Mouse (Mus musculus): ENCODE data around the gene Filip1.
"Not testable (repeated sequence)": the region's sequence is repeated elsewhere in the genome, so short reads cannot be mapped to it uniquely, and the experiment has no call there.

Gene Filip1

GRCm38 (mm10) chr9:80012751-80013150, at the start of gene Filip1:
Filip1 (minus strand) TSS chr9:80012851.
- DNase-seq (ENCODE audit: low read depth) = no peak

DNA sequence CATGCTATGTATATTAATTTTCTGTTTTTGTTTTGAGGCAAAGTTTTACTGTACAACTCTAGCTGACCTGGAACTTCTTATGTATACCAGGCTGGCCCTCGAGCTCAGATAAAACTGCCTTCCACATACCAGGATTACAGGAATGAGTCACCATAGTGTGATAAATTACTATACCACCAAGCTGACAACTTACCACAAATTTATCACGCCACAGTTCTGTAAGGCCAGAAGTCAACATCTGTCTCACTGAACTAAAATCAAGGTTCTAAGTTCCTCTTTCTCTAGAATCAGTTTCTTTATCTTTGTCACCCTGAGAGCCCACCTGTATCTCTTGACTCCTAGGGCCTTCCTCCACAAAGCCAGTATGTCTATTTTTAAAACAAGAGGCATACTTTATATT, 45.0 kb upstream of the Filip1 start:
- DNase-seq (ENCODE audit: low read depth) = no peak

GRCm38 (mm10) chr9:80052951-80053350, 40.3 kb upstream of the Filip1 start:
- DNase-seq (ENCODE audit: low read depth) = no peak

DNA sequence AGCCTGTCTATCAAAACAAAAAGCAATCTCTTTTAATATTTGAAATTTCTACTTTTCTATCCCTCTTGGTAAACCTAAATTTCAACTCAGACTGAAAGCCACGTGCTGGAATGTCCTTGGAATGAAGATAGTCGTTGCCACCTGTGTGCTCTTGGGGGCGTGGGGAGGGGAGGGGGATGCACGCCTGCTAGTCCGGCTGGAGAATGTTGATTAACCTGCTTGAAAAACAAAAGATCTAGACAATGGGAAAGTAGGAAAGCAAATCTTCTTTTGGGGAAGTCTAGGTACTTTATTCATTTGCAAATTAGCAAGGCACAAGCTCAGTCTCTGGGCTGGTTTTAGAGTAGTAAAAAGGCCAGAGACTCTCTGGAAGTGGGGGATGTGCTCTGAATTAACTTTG, 36.6 kb upstream of the Filip1 start:
- DNase-seq (ENCODE audit: low read depth) = not testable (repeated sequence)

DNA sequence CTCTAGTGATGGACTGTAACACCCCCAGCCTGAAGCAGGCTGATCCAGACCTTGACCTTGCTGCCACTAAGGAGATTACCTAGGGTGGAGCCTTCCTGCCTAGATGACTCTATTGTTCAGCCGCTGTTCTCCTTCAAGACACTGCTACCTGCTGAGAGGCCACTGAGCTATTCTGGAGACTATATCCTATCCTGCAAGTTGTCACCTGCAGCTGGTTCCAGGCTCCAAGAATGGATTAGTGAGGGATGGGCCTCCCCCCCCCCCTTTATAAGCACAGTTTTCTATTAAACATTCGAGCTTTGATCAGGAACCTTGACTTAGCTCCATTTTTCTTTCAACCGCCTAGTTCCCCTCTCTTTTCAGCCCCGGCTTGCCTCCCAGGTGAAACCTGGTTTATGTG, 31.6 kb upstream of the Filip1 start:
- not testable (repeated sequence) for DNase-seq (ENCODE audit: low read depth)

DNA sequence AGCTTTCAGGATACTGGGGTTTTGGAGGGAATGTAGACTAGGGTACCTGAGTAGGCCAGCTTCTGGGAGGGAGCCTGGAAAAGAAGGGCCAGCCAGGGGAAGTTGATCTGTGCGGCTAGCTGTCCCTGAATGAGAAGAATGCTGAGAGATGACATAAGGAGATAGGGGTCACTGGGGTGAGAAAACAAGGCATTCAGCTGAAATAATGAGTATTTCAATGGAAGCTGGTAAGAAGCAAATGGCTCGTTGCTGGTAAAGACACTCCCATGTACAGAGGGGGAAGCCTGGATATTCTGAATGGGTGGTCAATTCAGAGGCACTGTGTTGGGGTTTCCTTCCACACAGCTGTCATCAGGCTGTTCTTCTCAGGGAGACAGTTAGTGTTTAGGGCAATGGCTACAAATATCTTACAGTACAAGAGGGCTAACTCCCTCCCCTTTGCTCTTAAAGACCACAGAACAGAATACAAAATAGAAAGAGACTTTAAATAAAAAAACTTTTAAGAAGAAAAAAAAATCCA, 26.7 kb upstream of the Filip1 start:
- no peak for DNase-seq (ENCODE audit: low read depth)

- no peak for DNase-seq (ENCODE audit: low read depth)
Observed at GRCm38 (mm10) chr9:80037997-80038383, 25.3 kb upstream of the Filip1 start.

DNA sequence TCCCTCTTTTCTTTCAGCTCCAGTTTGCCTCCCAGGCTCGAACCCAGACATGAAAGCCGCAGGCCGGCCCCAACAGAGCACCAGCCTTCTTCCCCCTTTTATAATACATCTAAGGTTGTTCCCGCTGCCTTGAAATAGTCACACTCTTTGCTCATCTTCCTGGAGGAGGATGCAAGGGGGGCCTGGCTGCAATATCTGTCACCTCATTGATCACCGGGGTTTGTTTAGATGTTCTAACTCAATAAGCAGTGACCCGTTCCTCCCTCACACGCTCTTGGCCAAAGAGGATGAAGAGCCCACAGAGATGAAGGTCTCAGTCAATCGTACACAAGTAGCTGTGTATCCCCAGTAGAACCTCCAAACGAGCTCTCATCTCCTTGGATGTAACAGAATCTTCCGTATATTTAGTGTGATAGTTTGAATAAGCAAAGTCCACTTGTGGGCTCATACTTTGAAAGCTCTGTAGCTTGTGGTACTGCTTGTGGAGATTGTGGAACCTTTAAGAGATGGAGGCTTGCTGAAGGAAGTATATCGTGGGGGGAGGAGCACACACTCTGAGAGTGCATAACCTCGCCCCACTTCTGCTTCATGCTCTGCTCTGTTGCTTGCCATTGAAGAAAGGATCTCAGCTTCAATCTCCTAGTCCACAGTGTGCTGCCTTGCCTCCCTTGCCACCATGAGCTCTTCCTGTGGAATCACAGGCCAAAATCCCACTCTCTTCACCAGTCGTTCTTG, 24.8 kb upstream of the Filip1 start:
- no peak for DNase-seq (ENCODE audit: low read depth)

DNA sequence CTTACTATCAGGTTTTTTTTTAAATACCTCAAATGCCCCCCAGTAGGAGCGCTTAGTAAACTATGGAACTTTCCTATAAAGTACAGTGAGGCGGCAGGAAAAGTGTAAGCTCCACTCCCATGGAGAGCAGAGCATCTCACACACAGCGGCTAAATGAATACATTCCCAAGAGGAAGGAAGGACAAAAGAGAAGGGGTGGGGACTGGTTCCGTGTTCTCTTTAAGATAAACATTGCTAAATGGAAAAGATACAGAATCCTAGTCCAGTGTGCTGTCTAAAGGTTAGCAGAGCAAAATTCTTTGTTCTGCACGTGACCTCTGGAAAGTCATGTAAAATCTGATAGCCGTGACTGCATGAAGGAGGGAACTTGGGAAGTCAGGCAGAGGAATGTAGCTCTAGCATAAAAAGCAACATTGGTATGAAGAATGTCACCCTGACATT, 13.9 kb upstream of the Filip1 start:
- DNase-seq (ENCODE audit: low read depth) = no peak

- DNase-seq (ENCODE audit: low read depth) = peak; percentile 62
Observed at GRCm38 (mm10) chr9:80026017-80026416, 13.4 kb upstream of the Filip1 start.

DNA sequence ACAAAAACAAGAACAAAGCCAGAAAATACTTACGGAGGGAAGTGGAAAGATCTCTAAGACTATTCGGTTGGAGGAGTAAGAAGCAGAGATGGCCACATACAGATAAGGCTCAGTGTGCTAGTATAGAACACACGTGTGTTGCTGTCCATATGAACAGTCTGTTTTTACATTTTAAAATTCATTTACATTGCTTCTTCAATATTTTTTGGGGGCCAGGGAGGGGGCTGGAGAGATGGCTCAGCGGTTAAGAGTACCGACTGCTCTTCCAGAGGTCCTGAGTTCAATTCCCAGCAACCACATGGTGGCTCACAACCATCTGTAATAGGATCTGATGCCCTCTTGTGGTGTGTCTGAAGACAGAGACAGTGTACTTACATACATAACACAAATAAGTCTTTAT, 12.7 kb upstream of the Filip1 start:
- DNase-seq (ENCODE audit: low read depth) = not testable (repeated sequence)

DNA sequence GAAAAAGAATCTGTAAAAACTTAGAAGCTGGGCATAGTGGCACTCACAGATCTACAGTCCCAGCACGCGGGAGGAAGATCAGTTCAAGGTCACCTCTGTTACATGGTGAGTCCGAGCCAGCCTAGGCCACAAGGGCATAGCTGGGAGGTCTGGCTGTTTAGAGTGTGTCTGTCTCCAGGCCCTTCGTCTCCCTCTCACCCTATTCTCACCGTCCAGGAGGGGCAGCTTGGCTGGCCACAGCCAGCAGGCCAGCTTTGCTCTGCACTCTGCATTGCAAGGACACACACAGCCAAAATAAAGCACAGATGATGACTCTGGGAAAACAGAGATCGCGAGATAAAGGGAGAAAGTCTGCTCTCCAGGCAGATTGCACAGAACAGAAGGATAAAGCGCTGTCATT, 10.2 kb upstream of the Filip1 start:
- DNase-seq (ENCODE audit: low read depth) = no peak

GRCm38 (mm10) chr9:80021648-80022047, 9.0 kb upstream of the Filip1 start:
- DNase-seq (ENCODE audit: low read depth) = no peak

DNA sequence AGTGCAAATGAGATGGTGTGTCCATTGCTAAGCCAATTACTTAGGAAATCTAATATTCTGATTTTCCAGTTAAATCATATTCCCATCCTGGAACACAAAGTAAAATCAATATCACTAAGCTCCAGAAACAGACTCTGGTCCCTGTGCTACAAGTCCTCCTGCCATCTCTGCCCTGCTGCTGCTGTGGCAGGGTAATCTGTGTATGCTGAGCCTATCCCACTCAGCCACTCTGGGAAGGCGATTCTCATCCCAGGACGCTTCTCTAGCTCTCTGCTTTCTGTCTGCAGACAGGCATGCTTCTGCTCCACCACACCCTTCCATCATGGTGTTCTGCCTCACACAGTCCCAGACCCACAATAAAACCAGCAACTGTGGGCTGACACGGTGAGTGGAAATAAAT, 7.8 kb upstream of the Filip1 start:
- DNase-seq (ENCODE audit: low read depth) = no peak

DNA sequence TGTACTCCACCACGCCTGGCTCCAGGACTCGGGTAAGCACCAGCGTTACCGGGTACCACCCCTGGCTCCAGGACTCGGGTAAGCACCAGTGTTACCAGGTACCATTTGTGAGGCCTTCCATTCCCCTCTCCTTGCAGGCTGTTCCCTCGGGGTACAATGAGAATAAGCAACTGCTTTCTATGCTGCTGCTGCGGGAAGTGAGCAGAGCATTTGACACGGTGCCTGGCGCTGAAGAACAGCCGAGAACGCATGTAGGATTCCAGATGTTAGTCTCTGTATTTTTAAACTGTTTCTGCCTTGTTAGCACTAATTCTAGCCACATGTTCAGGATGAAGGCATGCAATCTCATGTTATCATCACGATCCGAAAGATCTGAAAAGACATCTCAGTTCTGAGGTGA, 635 bp downstream of the Filip1 start:
- DNase-seq (ENCODE audit: low read depth) = no peak

- peak; percentile 49 for DNase-seq (ENCODE audit: low read depth)
Observed at GRCm38 (mm10) chr9:80002394-80003188, 10.1 kb downstream of the Filip1 start.

GRCm38 (mm10) chr9:79997282-79997681, 15.4 kb downstream of the Filip1 start:
- no peak for DNase-seq (ENCODE audit: low read depth)

GRCm38 (mm10) chr9:79994296-79994695, 18.4 kb downstream of the Filip1 start:
- DNase-seq (ENCODE audit: low read depth) = no peak

DNA sequence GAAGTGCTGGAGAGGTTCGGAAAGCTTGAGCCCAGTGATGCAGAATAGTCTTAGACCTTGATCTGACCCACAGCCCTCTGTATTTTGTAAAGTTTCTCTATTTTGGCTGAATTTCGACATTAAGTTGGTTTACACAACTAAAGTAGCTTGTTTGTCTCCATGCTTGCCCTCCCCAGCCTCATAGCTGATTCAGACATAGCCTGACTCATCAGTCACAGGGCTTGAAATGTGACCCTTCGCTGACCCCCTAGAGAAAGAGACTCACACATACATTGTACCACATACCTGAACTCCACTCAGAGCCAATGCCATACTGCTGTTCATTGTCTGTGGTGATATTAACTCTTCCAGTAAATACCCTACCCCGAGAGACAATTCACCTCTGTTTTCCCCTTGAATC, 19.6 kb downstream of the Filip1 start:
- no peak for DNase-seq (ENCODE audit: low read depth)

DNA sequence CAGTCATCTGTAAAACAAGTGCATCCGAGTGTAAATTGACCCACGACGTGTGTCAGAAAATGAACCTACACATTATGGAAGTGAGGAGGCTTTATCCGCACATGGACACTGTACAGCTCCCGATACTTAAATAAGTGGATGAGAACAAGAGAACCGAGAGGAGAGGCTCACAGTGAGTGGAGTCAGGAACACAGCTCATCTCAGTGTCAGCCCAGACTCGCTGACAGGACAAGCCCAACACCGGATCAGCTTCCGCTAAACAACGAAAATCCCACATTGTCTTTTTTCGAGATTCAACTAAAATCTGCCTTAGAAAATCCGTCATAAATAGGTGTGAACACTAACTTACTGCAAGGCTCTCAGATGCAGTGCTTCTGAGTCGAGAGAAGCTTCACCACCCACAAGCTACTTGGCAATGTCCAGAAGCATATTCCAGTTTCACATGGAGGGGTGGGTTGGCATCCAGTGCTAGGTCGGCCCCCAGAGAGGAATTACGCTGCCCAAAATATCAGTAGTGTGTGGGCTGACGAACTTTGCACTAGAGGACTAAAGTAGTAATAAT, 22.1 kb downstream of the Filip1 start:
- DNase-seq (ENCODE audit: low read depth) = no peak

DNA sequence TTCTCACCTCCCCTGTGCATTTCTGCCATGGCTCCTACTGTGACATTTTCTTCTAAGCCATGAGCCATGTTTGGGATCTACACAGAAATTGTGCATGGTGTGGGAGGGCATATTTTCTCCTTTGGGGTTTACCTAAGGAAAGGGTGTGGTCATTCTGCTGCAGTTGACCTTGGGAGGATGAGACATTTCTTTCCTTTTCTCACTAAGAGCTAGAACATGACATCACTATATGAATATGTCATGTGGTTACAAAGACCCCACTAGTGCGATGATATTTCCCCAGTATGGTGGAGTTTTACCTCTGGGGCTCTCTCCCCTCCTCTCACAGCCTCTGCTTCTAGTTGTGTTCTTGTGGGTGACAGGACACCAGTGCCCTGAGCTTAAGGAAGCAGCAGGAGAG, 22.9 kb downstream of the Filip1 start:
- DNase-seq (ENCODE audit: low read depth) = no peak

DNA sequence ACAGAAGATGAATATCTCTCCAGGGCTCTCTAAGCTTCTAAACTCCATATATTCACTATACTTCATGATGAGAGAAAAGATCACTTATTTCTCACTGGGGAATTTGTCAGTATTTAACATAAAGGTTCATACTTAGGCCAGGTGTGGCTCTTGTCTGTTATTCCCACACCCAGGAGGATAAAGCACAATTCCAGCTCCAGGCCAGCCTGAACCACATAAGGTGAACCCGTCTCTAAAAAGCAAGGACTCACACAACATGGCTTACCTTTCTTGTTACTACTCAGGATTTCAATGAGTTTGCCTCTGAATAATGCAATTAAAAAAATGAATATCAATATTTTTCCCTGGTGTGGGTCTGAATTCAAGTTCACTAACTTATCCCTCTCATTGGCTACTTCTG, 23.6 kb downstream of the Filip1 start:
- DNase-seq (ENCODE audit: low read depth) = no peak

GRCm38 (mm10) chr9:79983244-79983643, 29.4 kb downstream of the Filip1 start:
- DNase-seq (ENCODE audit: low read depth) = no peak

All from fibroblast of lung, adult 2 months (primary cell).